Mouse (Mus musculus) kidney, adult 2 months (tissue): ENCODE data around the gene Armc9. TPM values are rescaled to one million over a fixed set of nuclear protein-coding genes. Genes with fewer than 3 reads are reported as not detected.
A peak's percentile ranks its signal among the peaks of the same experiment; 100 is the strongest.

Source experiments
- DNase-seq: peaks from one replicate; pipeline ENCODE4 v3.0.0; 2021
- H3K27ac ChIP-seq: fragments of 200-500 bp; 2 replicates; pipeline ENCODE4 v1.5.1; 2012; ENCODE audit warnings: low read depth, low read length, control low read depth, inconsistent platforms; ENCODE audit not compliant: insufficient read depth
- H3K27me3 ChIP-seq: fragments of 200-500 bp; replicated peaks from 2 replicates; pipeline ENCODE4 v1.6.1; 2012; ENCODE audit warnings: mild to moderate bottlenecking, moderate library complexity, low read length, inconsistent platforms; ENCODE audit not compliant: control insufficient read depth, insufficient read depth
- H3K36me3 ChIP-seq: fragments of 200-500 bp; 2 replicates; pipeline ENCODE4 v1.6.1; 2012; ENCODE audit warnings: mild to moderate bottlenecking, moderate library complexity, low read length, inconsistent platforms; ENCODE audit not compliant: control insufficient read depth, insufficient read depth
- H3K4me1 ChIP-seq: fragments of 200-500 bp; 2 replicates; pipeline ENCODE4 v1.6.1; 2011; ENCODE audit warnings: low read length; ENCODE audit not compliant: control insufficient read depth, insufficient read depth
- H3K4me3 ChIP-seq: fragments of 200-500 bp; 2 replicates; pipeline ENCODE4 v1.5.1; 2011; ENCODE audit warnings: mild to moderate bottlenecking, low read depth, low read length, control low read depth; ENCODE audit not compliant: insufficient read depth
- CTCF ChIP-seq: fragments of 200-500 bp; conservative IDR thresholded peaks from 2 replicates; pipeline ENCODE4 v1.5.1; 2011; ENCODE audit warnings: low read depth, mild to moderate bottlenecking, control low read depth, low read length, moderate library complexity, mixed read lengths; ENCODE audit not compliant: insufficient read depth, insufficient read length
- POLR2A ChIP-seq: fragments of 200-500 bp; IDR thresholded peaks from one replicate; pipeline ENCODE4 v1.6.1; 2011; ENCODE audit warnings: low read depth, low read length, control low read depth
- WGBS: fragments of 180-500 bp; shearing (Covaris S2); methylation state at CpG from one replicate; pipeline ENCODE4 v1.1.7; 2018; 5-methylcytosine and 5-hydroxymethylcytosine counted together
- polyA plus RNA-seq: library from polyadenylated mRNA; depleted of rRNA; stranded (reverse); fragments of >200 nt; gene quantifications from 2 replicates; pipeline ENCODE4 v1.2.3, GENCODE M21; 2012

The Armc9 gene
- polyA plus RNA-seq, 1 experiment = 7.4 TPM

DNA sequence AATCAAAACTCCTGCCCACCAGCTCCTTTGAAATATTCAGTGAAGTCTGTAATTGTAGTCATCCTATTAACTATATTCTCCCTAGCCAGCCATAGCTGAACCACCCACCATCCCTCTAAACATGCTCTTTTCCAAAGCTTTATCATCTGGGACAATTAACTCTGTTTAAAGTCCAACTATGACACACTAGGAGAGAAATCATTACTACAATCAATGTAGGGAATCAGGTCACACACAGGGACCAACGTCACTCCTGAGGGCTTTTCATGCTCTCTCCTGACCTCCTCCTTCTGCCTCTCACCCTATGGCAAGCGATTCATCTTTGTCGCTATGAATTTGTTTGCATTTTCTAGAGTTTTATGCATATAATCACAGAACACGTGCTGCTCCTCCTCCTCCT, 132.9 kb downstream of the Armc9 start:
- no peak overlapping the region for H3K27ac ChIP-seq
- H3K27me3 ChIP-seq = no peaks in the 10 kb centered on the region
- TF ChIP-seq POLR2A (no peak), CTCF (no peak)
- 84% methylated on average over 4 of the region's 4 CpGs for WGBS
- DNase-seq = no peak
- no peak overlapping the region for H3K4me3 ChIP-seq
- H3K36me3 ChIP-seq = no peaks in the 10 kb centered on the region
- H3K4me1 ChIP-seq = no peaks in the 10 kb centered on the region; the same call in 1 of the 2 replicates

DNA sequence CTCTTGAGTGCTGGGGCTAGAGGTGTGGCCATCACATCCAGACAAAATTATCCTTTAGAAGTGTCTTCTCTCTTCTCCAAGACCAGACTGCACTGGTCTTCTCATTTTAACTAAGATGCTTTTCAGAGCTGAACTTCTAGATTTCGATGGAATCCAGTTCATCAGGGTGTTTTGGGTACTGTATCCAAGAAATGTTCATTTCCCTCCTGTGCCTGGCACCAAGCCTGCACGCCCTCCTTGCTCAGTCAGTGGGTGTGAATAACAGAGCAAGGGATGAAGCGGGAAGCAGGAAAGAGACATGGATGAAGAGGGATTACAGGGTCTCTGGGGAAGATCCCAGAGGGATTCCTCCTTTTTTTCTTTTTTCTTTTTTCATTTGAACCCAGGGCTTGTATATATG, 135.9 kb downstream of the Armc9 start:
- TF ChIP-seq POLR2A = no peak
- TF ChIP-seq CTCF = no peak
- Histone ChIP-seq H3K4me3 (no peak overlapping the region), H3K36me3 (no peaks in the 10 kb centered on the region), H3K4me1 (no peaks in the 10 kb centered on the region), H3K27ac (no peak overlapping the region), H3K27me3 (no peaks in the 10 kb centered on the region)
- no peak for DNase-seq
- WGBS = 81% methylated on average over 3 of the region's 3 CpGs

DNA sequence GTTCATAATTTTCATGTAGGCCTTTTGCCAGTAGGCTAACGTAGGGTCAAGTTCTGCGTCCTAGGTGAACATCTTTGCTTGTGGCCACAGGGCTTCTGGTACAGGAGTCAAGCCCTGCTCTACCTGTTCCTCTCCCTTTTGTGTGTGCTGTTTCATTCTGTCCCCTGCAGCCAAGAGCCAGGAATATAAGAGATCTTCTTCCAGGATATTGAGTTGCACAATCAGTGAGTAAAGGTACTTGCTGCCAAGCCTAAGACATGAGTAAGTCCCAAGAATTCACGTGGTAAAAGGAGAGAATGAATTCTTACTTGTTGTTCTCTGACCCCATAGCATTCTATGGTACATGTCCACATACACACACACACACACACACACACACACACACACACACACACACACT, 138.5 kb downstream of the Armc9 start:
- WGBS = 56% methylated on average over 3 of the region's 3 CpGs
- Histone ChIP-seq H3K27ac (no peak overlapping the region), H3K4me3 (no peak overlapping the region), H3K27me3 (no peaks in the 10 kb centered on the region), H3K36me3 (no peaks in the 10 kb centered on the region), H3K4me1 (no peaks in the 10 kb centered on the region)
- no peak for TF ChIP-seq CTCF
- no peak for TF ChIP-seq POLR2A
- DNase-seq = no peak

DNA sequence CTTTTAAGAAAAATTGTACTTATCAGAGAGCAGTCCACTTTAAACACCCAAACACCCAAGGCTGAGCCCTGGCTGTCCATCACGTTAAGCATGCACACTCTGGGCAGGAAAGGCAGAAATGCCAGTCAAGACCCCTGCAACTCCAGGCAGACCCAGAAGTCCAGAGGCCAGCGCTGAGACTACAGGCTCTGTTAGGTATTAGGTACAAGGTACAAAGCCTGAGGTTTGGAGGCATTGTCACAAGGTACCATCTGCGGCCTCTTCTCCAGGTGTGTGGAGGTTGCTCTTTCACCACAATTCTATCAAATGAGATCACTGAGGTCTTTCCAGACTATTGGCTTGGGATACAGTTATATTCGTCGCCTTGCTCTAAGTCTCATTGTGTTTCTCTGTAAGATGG, 139.3 kb downstream of the Armc9 start:
- WGBS = 61% methylated on average over 5 of the region's 5 CpGs
- TF ChIP-seq POLR2A (no peak), CTCF (no peak)
- Histone ChIP-seq H3K27me3 (no peaks in the 10 kb centered on the region), H3K36me3 (no peaks in the 10 kb centered on the region), H3K4me1 (no peaks in the 10 kb centered on the region), H3K4me3 (no peak overlapping the region), H3K27ac (no peak overlapping the region)
- peak; percentile 75 for DNase-seq

DNA sequence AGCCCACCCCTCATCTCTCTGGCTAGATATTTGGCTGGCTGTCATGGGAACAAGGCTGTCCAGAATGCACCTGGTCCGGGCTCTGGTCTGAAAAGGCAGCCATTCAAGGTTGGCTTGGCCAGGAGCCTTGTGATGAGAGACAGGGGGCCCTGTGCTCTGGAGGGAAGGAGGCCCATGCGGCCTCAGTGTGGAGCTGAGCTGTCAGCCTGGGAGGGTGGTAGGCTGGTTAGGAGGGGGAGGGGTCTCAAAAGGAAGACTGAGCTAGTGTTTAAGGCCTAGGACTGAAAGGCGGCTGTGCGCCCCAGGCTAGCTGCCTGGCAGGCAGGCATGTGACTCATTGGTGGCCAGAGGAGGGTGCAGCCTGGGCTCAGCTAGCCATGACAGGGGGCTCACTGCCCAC, 139.9 kb downstream of the Armc9 start:
- WGBS = 58% methylated on average over 4 of the region's 4 CpGs
- no peak for DNase-seq
- Histone ChIP-seq H3K27ac (no peak overlapping the region), H3K27me3 (no peaks in the 10 kb centered on the region), H3K4me1 (no peaks in the 10 kb centered on the region), H3K4me3 (no peak overlapping the region), H3K36me3 (no peaks in the 10 kb centered on the region)
- TF ChIP-seq CTCF (no peak), POLR2A (no peak)

DNA sequence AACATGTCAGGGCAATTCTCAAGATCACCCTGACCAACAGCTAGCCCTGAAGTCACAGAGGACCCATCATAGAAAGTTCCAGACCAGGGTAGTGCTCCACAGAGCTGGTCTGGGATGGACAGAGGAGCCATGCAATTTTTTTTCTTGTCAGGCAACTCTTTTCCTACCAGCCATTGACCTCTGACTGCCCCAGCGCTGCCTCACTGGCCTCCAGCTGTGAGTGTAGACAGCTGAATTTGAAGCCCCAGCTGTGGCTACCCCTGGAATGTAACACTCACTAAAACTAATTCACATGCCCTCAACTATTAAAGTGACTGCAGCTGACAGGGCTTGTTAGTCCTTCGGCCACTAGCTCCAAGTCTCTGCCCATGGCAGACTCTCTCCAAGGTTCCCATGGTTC, 145.5 kb downstream of the Armc9 start:
- no peak overlapping the region for H3K27ac ChIP-seq
- WGBS = 70% methylated on average over 2 of the region's 2 CpGs
- TF ChIP-seq POLR2A (no peak), CTCF (no peak)

DNA sequence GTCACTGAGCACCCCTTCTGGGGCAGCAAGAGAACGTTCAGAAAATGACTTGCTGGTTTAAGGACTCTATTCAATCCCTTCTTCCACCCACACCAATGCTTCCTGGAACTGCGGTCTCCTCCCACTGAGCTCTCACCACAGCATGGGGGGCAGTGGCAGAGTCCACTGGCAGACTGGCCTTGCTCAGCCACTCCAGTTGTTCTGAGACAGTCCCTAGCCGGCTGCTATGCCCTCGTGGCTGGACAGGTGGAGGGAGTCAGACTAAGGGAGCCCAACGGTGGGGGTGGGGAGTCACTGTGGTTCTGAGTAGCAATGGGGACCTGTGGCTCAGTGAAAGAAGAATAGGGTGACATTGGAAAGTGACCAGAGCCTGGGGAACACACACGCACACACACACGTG, 146.2 kb downstream of the Armc9 start:
- H3K27ac ChIP-seq = no peak overlapping the region
- no peaks in the 10 kb centered on the region for H3K4me1 ChIP-seq
- no peak overlapping the region for H3K4me3 ChIP-seq
- no peak for TF ChIP-seq CTCF
- TF ChIP-seq POLR2A = no peak
- WGBS = 49% methylated on average over 7 of the region's 7 CpGs
- H3K27me3 ChIP-seq = no peaks in the 10 kb centered on the region
- DNase-seq = no peak
- no peaks in the 10 kb centered on the region for H3K36me3 ChIP-seq

More for the DNA sequence above, 145.5 kb downstream of the Armc9 start:
- Histone ChIP-seq H3K4me1 (no peaks in the 10 kb centered on the region), H3K4me3 (no peak overlapping the region), H3K27me3 (no peaks in the 10 kb centered on the region), H3K36me3 (no peaks in the 10 kb centered on the region)
- DNase-seq = no peak
